Mouse (Mus musculus) testis, postnatal 10 days (tissue): ENCODE results near the gene Endou.

ENCODE experiments used
- DNase-seq: peaks from one replicate; pipeline ENCODE4 v3.0.0; 2021; ENCODE audit warnings: low spot score

Gene Endou

GRCm38 (mm10) chr15:97731111-97731510 lies at the start of gene Endou:
Gene Endou, minus strand, starts transcription at chr15:97731339.
- DNase-seq: no peak

DNA sequence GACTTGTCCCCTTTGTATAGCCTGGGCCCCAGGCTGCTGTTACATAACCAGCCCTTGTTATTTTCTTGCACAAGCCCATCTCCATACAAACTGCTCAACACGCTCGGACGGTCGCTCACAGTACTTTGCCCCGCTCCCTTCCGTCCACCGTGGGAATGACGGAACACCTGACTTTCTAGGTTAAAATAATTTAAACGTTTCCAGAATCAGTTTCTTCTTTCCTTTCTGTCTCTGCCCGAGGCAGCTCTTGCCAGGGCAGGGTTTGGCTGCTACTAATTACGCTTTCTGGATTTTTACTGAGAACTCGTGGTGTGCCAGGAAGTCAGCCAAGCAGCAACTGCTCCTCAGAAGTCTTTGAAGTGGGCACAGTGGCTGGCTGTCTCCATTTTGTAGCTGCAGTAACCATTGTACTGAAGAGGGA lies 49.5 kb upstream of the Endou start:
- DNase-seq: no peak

GRCm38 (mm10) chr15:97779576-97779975 lies 48.4 kb upstream of the Endou start:
- no peak for DNase-seq

- DNase-seq: no peak
Measured at GRCm38 (mm10) chr15:97778311-97779098, 47.4 kb upstream of the Endou start, which contains the start of gene Slc48a1. Gene Slc48a1, plus strand, starts transcription at chr15:97778520.

- no peak for DNase-seq
Measured at GRCm38 (mm10) chr15:97776919-97777318, 45.8 kb upstream of the Endou start.

- DNase-seq: peak; percentile 91
Measured at GRCm38 (mm10) chr15:97776514-97776913, 45.4 kb upstream of the Endou start.

DNA sequence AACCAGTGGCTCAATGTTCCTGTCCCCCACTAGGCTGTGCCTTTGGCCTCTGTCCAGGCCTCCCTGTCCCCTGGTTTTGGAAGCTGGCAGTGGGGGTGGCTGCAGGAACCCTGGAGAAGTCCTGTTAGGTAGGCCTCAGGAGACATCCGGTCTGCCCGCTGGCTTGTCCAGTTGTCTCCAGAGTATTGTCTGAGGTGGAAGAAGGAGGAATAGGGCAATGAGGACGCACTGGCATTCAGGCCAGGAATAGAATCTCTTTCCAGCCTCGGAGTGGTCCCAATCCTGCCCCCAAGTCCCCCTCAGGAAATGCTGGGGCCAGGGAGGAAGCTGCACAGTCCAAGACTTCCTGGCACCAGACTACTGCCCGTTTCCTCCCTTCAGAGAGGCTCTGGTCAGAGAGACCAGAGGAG lies 42.8 kb upstream of the Endou start:
- no peak for DNase-seq

DNA sequence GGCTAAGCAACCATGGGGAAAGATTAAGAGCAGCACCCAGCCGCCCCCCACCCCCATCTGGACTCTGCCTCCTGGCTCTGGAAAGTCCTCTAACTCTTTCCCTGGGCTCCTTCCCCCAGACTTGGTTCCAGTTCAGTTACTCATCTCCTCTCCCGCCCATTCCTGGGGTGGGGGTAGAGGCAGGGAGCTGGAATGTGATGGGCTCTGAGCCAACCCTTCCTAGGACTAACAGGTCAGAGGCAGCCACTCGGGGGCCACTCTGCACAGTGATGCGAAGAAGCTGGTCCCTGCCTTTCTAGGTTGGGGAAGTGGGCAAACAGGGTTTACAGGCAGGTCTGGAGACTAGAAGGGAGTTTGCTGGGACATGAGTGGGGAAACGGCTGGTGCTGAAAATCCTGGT lies 42.0 kb upstream of the Endou start:
- peak; percentile 76 for DNase-seq

DNA sequence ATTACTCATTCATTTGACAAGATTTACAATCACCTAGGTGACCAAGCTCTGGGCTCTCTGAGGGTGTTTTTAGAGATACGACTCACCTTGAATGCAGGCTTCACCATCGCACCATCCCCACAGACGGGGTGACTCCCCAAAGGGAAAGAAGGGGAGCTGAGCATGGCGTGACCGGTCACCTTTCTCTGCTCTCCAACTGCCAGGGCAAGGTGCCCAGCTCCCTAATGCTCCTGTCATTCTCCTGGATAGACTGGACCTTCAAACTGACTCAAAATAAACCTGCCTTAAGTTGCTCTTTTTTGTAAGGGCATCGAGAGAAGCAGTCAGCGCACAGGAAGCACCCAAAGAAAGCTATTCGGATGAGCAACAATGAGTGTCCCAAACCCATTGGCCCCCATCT lies 39.1 kb upstream of the Endou start:
- DNase-seq: no peak

GRCm38 (mm10) chr15:97768192-97768591 lies 37.1 kb upstream of the Endou start:
- peak; percentile 63 for DNase-seq

DNA sequence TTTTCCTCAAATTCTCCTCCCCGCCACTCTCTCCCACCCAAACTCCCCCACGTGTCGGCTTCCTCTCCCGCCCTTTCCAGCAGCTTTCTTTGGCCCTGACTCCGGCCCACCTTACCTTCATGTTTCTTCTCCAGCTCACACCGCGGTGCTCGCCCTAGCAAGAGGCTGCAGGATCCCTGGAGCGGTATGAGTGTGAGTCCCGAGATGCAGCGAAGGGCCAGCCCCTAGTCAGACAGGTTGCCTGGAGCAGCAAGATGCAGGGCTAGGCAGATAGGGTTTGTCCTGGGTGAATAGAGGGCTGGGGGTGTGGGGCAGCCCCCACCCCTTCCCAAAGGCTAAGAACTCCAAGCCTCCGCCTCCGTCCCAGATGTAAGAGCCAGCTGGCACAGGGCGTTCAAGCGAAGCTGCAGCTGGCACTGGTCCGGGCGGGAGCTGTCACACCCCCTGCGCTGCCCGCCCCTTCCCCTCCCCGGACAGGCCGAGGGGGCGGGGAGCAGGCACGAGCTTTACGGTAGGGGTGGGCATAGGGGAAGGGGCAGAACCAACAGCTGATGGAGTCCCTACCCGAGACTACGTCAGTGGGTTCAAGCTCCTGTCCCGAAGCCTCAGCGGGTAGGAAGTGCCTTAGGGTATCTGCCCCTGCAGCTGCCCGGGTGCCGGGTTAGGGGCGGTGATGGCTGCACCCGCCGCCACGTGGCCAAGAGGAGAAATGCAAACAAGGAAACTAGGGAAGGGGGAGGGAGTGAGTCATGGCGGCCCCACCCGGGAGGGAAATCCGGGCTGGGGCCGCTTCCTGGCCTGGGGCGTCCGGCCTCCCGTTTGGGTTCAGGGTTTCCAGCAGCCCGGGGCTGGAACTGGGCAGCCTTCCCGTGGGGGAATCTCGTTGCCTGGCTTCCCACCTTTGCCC lies 36.4 kb upstream of the Endou start, which contains the start of gene Rapgef3:
TSS of gene Rapgef3 (minus strand) at position 693 of the 907 bp plus-strand sequence.
- DNase-seq: peak; percentile 85

DNA sequence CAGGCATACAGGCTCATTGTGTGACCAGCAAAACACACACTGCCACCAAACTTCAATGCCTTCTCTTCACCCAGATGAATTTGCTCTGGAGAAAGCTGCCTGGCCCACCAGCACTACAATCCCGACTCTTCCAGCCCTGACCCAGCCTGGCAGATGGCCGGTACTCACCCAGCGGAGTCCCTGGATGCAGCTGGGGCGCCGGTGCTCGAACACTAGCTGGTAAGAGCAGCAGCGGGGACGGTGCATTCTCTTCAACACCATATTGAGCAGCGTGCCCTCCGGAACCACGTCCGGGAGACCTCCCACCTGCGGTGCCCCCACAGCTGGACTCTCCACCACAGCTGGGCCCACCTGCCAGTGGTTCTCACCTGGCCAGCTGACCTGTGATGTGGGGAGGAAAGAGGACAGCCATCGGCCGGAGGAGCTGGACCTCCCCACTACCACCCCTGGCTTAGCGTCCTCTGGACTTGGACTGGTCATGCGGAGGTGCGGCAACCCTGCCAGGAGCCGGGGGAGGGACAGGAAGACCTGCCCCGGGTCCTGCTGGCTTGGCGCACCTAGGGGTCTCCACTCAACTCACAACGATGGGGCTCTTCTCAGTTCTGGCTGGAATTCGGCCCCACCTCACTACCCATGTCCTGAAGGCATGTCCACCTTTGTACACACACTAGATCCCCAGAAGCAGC lies 35.6 kb upstream of the Endou start:
- no peak for DNase-seq

GRCm38 (mm10) chr15:97766194-97766593 lies 35.1 kb upstream of the Endou start:
- no peak for DNase-seq

- DNase-seq: no peak
Measured at GRCm38 (mm10) chr15:97765090-97765794, 34.1 kb upstream of the Endou start.

- DNase-seq: no peak
Measured at GRCm38 (mm10) chr15:97764532-97764931, 33.4 kb upstream of the Endou start.

GRCm38 (mm10) chr15:97763256-97764049 lies 32.3 kb upstream of the Endou start:
- DNase-seq: peak; percentile 41

DNA sequence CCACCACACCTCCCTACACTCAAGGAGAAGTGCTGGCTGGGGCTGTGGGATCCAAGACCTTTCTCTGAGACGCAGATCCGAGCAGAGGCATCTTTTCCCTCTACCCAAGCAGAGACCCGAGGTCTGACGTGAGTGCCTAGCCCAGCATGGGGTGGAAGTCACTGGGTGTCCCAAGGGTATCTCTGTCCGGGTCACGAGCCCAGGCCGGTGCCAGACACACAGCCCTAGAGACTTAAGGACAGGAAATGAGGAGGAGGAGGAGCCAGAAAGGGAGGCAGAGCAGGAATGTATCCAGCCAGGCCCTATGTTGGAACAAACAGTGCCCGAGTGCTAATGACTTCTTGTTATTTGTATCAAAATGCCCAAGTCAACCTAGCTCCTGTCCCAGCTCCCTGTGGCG lies 31.6 kb upstream of the Endou start:
- DNase-seq: peak; percentile 64

GRCm38 (mm10) chr15:97761438-97761837 lies 30.3 kb upstream of the Endou start:
- peak; percentile 46 for DNase-seq

DNA sequence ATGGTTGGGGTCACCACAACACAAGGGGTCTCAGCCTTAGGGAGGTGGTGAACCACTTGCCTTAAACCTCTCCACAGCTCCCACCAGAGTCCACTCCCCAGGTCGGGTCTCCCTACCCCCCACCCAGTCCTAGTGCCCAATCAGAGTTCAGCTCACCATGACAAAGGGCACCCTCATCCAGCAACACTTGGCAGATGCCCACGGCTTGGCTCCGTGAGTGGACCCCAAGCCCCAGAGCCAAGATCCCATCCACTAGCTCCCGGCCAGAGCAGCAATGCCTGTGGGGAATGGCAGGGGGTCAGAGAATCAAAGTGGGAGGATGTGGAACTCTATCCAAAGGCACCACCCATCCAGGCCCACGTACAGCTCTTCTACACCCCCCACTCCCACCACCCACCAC lies 29.8 kb upstream of the Endou start:
- DNase-seq: peak; percentile 44

DNA sequence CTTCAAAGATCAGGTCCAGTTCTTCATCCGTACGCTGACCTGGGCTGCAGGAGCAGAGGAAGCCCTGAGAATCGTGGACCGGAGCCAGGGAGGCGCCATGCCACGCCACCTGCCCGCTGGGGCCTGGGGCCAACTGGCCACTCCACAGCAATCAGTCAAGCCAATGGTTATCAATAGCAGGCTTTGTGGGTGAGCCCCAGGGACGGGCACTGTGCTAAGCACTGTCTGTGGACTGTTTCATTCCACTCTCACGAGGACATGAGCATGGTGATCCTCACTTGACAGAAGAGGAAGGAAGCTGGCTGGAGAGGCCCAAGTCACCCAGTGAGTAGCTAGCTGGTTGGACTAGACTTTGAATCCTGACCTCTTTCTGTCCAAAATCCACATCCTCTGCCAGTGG lies 28.9 kb upstream of the Endou start:
- DNase-seq: no peak

DNA sequence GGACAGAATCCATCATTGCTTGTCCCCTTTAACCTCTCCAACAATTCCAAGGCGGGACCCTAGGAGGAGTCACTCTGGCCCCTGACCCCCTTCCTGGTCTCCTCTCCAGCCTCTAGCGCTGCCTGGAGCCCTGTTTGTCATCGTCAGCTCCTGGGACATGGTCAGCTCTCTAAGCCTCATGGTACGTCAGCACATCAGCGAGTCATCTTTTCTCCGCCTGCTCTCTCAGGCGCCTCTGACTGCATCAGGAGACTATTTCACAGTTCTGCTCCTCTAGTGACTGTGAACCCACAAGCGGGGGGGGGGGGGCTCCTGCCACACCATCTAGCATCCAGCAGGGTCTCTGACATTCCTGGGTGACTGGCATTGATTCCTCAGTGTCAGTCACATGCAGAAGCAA lies 24.2 kb upstream of the Endou start:
- no peak for DNase-seq
